Mouse (Mus musculus): Measurements from ENCODE around the gene Plcd3.

Gene Plcd3

DNA sequence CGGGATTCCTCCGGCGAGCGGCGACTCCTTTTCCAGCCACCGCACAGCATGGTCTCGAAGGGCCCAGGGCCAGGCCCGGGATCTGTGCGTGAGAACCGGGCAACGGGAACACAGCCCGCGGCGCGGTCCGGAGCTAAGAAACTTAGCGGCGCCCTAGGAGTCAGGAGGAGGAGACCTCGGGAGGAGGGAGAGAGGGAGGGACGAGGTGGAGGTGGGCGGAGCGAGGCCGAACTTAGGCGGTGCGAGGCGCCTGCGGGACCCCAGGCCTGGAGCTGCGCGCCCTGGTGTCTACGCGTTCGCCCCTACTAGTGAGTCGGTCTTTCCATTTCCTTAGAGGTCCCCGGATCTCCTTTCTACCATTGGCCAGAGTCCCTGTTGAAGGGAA lies at the start of gene Plcd3, which contains the start of gene Acbd4:
Plcd3 (minus strand) TSS at position 178 of the 385 bp plus-strand sequence.
Acbd4 (plus strand) TSS at position 202 of the 385 bp plus-strand sequence.
- peak in 1 of 2 experiments; percentile 61 for DNase-seq (ENCODE audit: low spot score in 2 of 2)

GRCm38 (mm10) chr11:103149771-103150170 lies 48.3 kb upstream of the Plcd3 start:
- DNase-seq (ENCODE audit: low spot score in 2 of 2), result no peak

DNA sequence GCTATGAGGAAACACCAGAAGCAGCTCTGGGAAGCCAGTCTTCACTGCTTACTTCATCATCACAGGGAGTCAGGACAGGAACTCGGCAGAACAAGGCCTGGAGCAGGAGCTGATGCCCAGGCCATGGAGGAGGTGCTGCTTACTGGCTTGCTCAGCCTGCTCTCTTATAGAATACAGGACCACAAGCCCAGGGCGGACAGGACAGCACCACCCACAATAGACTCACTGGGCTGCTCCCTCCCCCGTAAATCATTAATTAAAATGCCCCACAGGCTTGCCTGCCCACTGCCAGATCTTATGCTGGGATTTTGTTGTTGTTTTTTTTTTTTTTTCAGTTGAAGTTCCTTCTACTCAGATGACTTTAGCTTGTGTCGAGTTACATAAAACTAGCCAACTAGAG lies 46.3 kb upstream of the Plcd3 start:
- no peak for DNase-seq (ENCODE audit: low spot score in 2 of 2)

- DNase-seq (ENCODE audit: low spot score in 2 of 2), result no peak
Observed at GRCm38 (mm10) chr11:103146386-103146785, 44.9 kb upstream of the Plcd3 start.

DNA sequence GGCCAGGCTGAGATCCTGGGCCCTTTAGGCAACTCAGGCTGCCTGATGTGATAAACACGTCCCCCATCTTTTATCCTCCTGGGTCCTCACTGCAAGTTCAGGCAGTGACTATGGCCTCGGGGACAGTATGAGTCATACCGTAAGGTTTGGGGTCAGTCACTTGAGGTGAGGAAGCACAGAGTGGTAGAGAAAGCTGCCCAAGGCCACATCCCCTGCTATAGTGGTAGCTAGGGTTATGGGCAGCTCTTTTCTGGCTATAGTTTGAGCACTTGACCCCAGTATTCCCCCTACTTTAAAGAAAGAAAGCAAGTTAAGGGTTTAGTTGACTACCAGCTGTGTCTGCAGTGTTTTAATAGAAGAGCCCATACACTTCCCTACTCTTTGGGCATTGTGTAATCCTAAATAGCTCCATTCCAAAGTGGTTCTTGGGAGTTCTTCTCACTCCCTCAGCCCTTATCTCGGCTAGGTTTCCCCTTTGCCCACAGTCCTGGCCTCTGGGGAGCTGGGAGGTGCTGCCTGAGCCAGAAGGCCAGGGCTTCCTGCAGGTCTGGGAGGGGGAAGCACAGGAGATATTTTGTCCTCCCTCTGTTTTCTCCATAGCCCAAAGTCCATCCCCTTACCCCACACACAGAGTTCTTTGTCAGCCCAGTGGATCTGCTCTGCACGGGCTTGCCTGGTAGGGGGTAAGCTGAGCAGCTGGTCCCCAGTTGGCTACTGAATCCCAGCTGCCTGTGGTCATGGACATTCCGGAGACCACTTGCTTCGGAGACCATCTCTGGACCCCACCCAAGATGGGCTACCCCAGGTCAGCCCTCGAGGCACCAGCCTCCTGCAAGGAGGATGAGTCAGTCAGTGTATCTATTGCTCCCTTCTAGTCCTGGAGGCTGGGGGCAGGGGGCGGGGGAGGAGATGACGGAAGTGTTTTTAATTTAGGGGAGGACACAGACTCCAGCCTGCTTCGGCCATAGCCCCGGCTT lies 43.1 kb upstream of the Plcd3 start:
- no peak for DNase-seq (ENCODE audit: low spot score in 2 of 2)

- peak; percentile 66 to 79 for DNase-seq (ENCODE audit: low spot score in 2 of 2)
Observed at GRCm38 (mm10) chr11:103142441-103143182, 41.2 kb upstream of the Plcd3 start.

DNA sequence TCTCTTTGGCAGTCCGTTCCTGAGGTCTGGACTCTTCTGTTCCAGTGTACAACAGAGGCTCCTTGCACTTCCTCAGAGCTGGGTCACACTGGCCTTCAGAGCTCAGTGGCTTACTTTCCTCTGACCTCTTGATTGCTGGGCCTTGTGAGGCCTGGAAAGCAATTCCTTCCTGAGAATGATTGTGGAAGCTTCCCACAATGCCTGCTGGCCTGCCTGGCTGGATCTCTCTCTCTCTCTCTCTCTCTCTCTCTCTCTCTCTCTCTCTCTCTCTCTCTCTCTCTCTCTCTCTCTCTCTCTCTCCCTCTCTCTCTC lies 40.4 kb upstream of the Plcd3 start:
- no peak for DNase-seq (ENCODE audit: low spot score in 2 of 2)

GRCm38 (mm10) chr11:103141101-103141943 lies 39.9 kb upstream of the Plcd3 start:
- DNase-seq (ENCODE audit: low spot score in 2 of 2), result no peak

DNA sequence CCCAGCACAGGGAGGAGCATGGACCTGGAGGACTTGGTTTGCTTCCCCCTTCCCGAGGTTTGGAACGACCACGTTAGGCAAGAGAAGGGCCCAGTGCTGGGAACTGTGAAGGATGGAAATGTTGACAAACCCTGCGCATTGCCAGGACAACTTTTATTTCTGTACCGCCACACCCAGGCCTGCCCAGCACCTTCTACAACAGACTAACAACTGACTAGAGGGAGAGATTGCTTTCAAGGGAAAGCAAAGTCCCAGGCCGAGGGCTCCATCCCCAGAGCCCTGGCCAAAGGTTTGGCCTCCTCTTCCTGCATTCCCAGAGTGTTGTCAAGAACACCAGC lies 39.3 kb upstream of the Plcd3 start:
- DNase-seq (ENCODE audit: low spot score in 2 of 2), result no peak

GRCm38 (mm10) chr11:103139951-103140762 lies 38.7 kb upstream of the Plcd3 start:
- no peak for DNase-seq (ENCODE audit: low spot score in 2 of 2)

DNA sequence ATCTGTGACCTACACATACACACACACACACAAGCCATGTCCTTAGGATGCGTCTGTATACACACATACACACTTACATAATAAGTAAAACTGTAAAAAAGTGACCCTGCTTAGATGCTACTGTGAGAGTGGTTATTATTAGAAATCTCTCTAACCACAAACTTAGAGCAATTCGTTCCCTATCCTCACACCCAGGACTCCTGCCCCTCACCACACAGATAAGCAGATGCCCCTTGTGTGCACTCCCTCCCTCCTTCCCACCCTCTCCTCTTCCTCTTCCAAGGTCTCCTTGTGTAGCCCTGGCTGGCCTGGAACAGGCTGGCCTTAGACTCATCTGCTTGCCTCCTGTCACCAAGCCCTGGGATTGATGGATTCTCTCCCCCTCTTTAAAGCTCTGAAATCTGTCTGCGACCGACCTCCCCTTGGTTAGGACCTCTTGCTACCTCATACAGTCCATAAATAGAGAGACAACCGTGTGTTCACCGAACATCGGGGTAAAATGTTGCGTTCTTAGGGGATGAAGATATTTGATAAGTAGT lies 34.6 kb upstream of the Plcd3 start:
- DNase-seq (ENCODE audit: low spot score in 2 of 2), result no peak

DNA sequence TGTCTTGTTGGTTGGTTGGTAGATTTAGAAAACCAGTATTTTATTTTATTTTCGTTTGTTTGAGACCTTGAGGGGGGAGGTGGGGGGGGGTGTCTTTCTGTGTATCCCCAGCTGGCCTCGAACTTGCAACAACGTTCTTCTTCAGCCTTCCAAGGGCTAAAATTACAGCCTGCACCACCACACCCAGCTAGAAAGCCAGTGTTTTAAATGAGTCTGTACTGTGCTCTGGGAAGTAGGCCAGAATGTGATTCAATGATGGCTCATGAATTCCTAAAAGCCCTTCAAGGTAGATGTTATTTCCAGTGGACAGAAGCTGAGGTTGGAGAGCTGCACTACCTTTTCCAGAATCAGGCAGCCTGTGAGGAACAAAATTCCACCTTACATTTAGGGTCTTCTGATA lies 32.8 kb upstream of the Plcd3 start:
- no peak for DNase-seq (ENCODE audit: low spot score in 2 of 2)

- DNase-seq (ENCODE audit: low spot score in 2 of 2), result no peak
Observed at GRCm38 (mm10) chr11:103133456-103134185, 32.2 kb upstream of the Plcd3 start.

DNA sequence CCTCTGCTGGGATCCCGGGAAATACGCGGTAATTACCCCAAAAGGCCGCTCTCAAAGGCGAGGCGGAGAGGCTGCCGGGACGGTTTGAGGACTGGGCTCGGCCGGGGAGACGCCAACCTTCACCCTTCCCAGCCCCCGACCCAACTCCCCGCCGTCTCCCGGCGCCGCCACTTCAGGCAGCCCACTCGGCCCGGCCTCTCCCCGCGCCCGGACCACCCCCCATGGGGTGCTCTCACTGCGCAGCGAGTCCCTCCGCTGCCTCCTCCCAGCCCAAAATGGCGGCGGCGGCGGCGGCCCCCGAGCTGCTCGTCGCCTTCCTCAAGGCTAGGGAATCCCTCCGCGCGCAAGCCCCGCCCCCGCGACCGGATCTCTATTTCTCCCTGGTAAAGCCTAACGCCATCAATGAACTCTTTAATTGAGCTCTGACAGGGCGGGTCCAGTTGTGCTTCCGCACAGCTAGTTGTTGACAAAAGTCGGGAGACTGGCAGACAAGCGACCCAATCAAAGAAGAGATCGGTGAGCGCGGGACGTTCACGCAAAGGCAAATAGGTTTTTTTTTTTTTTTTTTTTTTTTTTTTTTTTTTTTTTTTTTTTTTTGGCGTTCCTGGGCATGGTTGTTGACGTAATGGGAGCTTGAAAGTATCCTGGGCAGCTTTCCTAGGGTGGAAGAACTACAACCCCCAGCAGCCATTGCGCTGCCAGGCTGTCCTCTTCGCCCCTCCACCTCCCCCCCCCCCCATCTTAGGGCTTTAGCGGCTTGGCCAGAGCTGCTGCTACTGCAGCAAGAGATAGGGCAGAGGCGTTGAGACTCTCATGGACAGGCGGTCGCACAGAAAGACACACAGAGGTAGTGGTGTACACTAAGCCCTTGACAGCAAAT lies 31.4 kb upstream of the Plcd3 start:
- DNase-seq (ENCODE audit: low spot score in 2 of 2), result peak; percentile 100

DNA sequence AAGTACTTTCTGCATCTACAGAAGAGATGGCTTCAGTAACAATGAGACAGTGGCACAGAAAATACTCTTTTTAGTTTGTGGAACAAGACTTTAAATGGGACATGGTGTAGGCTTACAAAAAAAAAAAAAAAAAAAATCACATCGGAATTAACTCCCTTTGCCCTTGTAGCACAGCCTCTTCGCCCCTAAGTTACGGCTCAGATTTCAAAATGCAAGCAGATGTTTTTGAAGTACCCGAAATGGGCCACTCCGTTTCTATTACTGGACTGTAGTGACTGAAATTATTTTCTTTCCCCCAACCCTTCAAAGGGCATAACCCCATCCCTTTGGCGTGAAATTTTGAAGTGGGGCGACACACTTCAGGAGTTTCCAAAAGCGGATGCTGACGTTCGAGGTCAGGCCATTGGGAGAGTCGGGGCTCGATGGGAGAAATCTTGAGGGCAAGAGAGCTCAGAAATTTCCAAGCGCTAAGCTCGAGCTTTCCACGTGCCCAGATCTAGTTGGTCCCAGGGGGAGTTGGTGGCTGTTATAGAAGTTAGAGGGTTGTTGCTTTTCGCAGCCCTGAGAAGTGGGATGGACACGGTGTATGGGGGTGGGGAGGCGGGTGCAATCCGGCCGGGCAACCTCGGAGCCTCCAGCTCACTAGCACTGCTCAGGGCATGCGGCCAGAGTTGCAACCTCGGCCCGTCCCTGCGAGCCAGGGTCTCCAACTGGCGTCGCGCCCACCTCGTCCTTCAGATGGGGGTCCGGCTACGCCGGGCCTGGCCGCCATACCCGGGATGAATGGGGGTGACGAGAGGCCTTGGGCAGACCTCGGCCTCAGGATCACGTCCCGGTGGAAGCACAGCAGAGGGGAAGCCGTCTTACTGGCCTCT lies 30.5 kb upstream of the Plcd3 start, which contains the start of gene Hexim2:
Hexim2 (plus strand) TSS at position 729 of the 875 bp plus-strand sequence.
- no peak for DNase-seq (ENCODE audit: low spot score in 2 of 2)

- DNase-seq (ENCODE audit: low spot score in 2 of 2), result no peak
Observed at GRCm38 (mm10) chr11:103120315-103120714, 18.9 kb upstream of the Plcd3 start.

GRCm38 (mm10) chr11:103119609-103120008 lies 18.2 kb upstream of the Plcd3 start:
- no peak for DNase-seq (ENCODE audit: low spot score in 2 of 2)

DNA sequence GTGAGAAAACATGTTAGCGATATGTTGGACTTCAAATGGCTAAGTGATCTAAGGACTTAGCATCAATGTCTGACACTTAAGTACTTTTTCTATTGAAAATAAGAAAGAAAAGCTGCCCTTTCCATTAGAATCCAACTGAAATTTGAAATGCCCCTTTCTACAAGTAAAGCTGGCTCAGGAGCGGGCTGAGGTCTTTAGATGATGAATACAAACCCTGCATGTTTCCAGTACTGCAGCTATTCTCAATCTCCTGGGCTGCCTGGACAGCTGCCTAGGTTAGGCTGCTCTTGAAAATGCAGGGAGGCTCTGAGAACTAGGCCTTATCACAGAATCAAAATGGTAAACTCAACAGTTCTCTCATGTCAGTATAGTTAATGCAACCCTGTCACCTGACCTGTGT lies 17.4 kb upstream of the Plcd3 start:
- no peak for DNase-seq (ENCODE audit: low spot score in 2 of 2)
